Mouse (Mus musculus): ENCODE measurements around the gene Ckb. TPM values are rescaled to one million over a fixed set of nuclear protein-coding genes. Genes with fewer than 3 reads are reported as not detected.

Gene Ckb
- 2.5 TPM for polyA plus RNA-seq (2014; fragmentation: Illumina TruSeq; extraction: RNeasy Lipid Tissue Mini Kit (QIAGEN cat#74804); ENCODE audit: low read depth, low replicate concordance)

GRCm38 (mm10) chr12:111672176-111672575, at the start of gene Ckb:
Gene Ckb, minus strand, starts transcription at chr12:111672338.

GRCm38 (mm10) chr12:111713004-111713651, 41.0 kb upstream of the Ckb start, which contains the start of the genes Bag5 and Apopt1:
Gene Bag5, minus strand, starts transcription at chr12:111713257.
Gene Apopt1, plus strand, starts transcription at chr12:111713261.

GRCm38 (mm10) chr12:111677882-111678669, 5.9 kb upstream of the Ckb start, which contains the start of gene Trmt61a:
Gene Trmt61a, plus strand, starts transcription at chr12:111678105.

Other genes starting within 250 kb of the Ckb start
- gene Tnfaip2, start 229.9 kb downstream of the Ckb start, polyA plus RNA-seq (2014; fragmentation: Illumina TruSeq; extraction: RNeasy Lipid Tissue Mini Kit (QIAGEN cat#74804); ENCODE audit: low read depth, low replicate concordance): 1.3 TPM
- 0.76 TPM for gene Gm266, start 186.5 kb downstream of the Ckb start, polyA plus RNA-seq (2014; fragmentation: Illumina TruSeq; extraction: RNeasy Lipid Tissue Mini Kit (QIAGEN cat#74804); ENCODE audit: low read depth, low replicate concordance)
- 708 TPM for gene Eif5, start 134.3 kb downstream of the Ckb start, polyA plus RNA-seq (2014; fragmentation: Illumina TruSeq; extraction: RNeasy Lipid Tissue Mini Kit (QIAGEN cat#74804); ENCODE audit: low read depth, low replicate concordance)
- gene Mark3, start 97.8 kb downstream of the Ckb start, polyA plus RNA-seq (2014; fragmentation: Illumina TruSeq; extraction: RNeasy Lipid Tissue Mini Kit (QIAGEN cat#74804); ENCODE audit: low read depth, low replicate concordance): 216 TPM
- not detected for gene Trmt61a, start 5.8 kb upstream of the Ckb start, polyA plus RNA-seq (2014; fragmentation: Illumina TruSeq; extraction: RNeasy Lipid Tissue Mini Kit (QIAGEN cat#74804); ENCODE audit: low read depth, low replicate concordance)
- gene Bag5, start 40.9 kb upstream of the Ckb start, polyA plus RNA-seq (2014; fragmentation: Illumina TruSeq; extraction: RNeasy Lipid Tissue Mini Kit (QIAGEN cat#74804); ENCODE audit: low read depth, low replicate concordance): 18.2 TPM
- 16.6 TPM for gene Apopt1, start 40.9 kb upstream of the Ckb start, polyA plus RNA-seq (2014; fragmentation: Illumina TruSeq; extraction: RNeasy Lipid Tissue Mini Kit (QIAGEN cat#74804); ENCODE audit: low read depth, low replicate concordance)
- 9.2 TPM for gene Klc1, start 86.5 kb upstream of the Ckb start, polyA plus RNA-seq (2014; fragmentation: Illumina TruSeq; extraction: RNeasy Lipid Tissue Mini Kit (QIAGEN cat#74804); ENCODE audit: low read depth, low replicate concordance)
- 0.69 TPM for gene Xrcc3, start 141.5 kb upstream of the Ckb start, polyA plus RNA-seq (2014; fragmentation: Illumina TruSeq; extraction: RNeasy Lipid Tissue Mini Kit (QIAGEN cat#74804); ENCODE audit: low read depth, low replicate concordance)
- 11.1 TPM for gene Zfyve21, start 141.8 kb upstream of the Ckb start, polyA plus RNA-seq (2014; fragmentation: Illumina TruSeq; extraction: RNeasy Lipid Tissue Mini Kit (QIAGEN cat#74804); ENCODE audit: low read depth, low replicate concordance)
- 7.2 TPM for gene Ppp1r13b, start 235.8 kb upstream of the Ckb start, polyA plus RNA-seq (2014; fragmentation: Illumina TruSeq; extraction: RNeasy Lipid Tissue Mini Kit (QIAGEN cat#74804); ENCODE audit: low read depth, low replicate concordance)

Data from sigmoid colon, adult 10 weeks (tissue).